Mouse (Mus musculus): Measurements from ENCODE around the gene Casp6.
A peak's percentile ranks its signal among the peaks of the same experiment; 100 is the strongest.

The Casp6 gene

GRCm38 (mm10) chr3:129901271-129901809 lies at the start of gene Casp6:
Casp6 (plus strand) TSS chr3:129901425.
- peak; percentile 85 to 86 for DNase-seq

- no peak for DNase-seq
These were observed 38.6 kb upstream of the Casp6 start for GRCm38 (mm10) chr3:129862592-129862991.

DNA sequence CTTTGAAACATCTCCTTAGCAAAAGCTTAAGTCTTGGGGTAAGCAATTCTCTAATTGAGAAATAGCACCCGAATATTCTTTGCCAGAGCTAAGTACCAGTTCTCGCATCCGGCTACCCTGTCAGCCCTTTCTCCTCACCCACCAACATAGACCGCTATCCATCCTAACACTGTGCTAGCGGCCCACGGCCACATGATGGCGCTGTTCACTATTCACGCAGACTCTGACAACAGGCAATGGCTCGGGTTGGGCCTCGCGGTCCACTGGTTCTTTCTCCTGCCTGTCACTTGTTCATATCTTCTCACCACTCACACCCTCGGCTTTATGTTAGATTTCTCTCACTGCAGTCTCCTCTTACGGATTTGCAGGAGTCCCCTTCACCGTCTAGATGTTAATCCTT lies 37.5 kb upstream of the Casp6 start:
- DNase-seq = no peak

DNA sequence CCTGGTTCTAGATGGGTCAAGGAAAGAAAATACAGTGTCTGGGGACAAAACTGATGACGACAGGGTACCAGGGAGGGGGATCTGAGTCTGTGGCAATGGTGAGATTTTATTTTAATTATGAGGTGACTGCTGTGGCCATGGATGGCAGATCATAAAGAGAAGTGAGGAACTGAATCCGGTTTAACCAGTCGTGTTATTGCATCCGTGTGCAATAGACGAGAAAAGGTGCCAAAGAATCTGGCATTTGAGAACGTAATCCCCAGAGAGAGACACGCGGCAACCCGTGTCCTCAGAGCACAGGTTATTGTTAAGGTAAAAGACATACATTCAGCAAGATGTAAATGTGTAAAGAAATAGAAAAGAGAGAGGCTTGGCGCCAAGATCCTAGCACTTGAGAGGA lies 23.9 kb upstream of the Casp6 start:
- no peak for DNase-seq

DNA sequence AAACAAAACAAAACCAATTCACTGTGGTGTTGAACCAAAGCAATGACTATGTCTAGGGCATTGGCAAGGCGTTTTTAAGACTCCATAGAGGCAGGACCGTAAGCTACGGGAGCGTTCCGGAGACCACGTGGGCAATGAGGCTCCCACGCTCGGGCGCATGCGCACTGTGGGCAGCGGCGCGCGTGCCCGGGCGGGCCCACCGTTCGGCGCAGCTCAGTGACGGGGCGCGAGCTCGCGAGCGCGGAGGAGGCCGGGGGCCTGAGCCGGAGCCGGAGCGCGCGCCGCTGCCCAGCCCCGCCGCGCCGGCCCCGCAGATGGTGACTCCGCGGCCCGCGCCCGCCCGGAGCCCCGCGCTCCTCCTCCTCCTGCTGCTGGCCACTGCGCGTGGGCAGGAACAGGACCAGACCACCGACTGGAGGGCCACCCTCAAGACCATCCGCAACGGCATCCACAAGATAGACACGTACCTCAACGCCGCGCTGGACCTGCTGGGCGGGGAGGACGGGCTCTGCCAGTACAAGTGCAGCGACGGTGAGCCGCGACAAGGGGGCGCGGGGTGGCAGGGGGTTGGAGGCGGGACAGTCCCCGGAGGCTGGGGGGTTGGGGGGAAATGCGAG lies 22.7 kb upstream of the Casp6 start, which contains the start of gene Pla2g12a:
Gene Pla2g12a (plus strand): TSS at position 202 of the 617 bp plus-strand sequence.
- DNase-seq = peak; percentile 76 to 78

DNA sequence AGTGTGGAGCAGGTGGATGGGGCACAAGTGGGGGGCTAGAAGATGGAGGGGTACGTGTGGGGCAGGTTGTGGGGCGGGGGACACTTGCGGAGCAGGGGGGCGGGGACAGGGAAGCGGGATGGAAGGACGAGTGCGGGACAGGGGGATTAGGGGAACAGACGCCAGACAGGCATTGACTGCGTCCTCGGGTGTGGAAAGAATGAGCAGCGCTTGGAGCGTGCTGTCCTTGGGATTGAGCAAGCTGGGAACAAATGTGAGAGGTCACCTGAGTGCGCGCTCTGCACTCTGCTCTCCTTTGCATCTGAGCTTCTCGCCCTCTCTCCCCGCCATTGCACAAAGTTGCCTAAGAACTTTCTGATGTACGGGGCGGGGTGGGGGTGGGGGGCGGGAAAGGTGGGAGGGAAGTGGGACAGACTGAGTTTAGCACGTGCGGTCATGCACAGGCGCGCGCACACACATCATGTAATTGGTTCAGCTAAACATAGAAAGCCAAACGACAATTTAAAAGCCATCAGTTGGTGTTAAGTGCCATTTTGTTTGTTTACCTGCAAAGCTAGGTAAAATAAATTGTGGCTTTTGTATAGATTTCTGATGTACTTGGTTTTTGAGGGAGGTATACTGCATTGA lies 22.0 kb upstream of the Casp6 start:
- DNase-seq = no peak

DNA sequence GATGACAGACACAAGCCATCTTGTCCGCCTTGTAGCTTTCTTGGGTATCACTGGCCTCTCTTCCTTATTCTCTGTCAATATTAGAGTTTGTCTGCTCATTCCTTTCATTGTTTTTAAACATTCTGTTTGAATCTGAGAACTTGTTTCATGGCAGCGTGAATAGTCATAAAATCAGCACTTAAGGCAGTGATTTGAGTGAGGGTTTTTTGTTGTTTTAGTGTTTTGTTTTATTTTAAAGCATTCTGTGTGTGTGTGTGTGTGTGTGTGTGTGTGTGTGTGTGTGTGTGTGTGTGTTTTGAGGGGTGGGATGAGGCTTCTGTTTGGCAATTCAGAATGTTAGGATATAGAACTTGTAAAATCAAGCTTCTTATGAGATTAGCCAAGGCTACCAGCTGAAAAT lies 21.3 kb upstream of the Casp6 start:
- no peak for DNase-seq

DNA sequence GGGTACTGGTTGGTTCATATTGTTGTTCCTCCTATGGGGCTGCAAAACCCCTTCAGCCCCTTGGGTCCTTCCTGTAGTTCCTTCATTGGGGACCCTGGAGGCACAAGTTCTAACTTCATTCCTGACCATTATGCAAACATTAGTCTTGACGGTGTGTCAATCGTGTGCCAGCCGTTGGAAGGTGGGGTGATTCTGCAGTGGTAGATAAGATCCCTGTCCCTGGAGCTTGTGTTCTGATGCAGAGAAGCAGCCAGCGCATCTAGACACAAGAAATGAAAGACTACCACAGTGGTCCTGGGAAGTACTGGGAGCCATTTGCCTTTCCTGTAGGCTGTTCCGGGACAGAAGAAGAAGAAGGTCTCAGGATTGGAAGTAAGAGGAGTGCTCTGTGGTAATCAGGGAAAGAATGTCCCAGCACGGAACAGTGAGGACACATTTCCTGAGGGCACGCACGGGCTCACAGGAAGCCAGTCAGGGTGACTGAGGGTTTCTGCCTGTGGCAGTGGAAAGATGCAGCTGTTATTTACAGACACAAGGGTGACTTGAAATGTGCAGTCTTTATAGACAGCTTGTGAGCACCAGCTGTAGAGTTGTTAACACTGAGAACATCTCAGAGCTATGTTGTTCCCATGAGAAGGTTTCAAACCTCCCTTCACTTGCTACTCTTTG lies 20.2 kb upstream of the Casp6 start:
- DNase-seq = peak; percentile 30 to 40

- no peak for DNase-seq
These were observed 15.6 kb upstream of the Casp6 start for GRCm38 (mm10) chr3:129885577-129885976.

GRCm38 (mm10) chr3:129886430-129886829 lies 14.8 kb upstream of the Casp6 start:
- no peak for DNase-seq

DNA sequence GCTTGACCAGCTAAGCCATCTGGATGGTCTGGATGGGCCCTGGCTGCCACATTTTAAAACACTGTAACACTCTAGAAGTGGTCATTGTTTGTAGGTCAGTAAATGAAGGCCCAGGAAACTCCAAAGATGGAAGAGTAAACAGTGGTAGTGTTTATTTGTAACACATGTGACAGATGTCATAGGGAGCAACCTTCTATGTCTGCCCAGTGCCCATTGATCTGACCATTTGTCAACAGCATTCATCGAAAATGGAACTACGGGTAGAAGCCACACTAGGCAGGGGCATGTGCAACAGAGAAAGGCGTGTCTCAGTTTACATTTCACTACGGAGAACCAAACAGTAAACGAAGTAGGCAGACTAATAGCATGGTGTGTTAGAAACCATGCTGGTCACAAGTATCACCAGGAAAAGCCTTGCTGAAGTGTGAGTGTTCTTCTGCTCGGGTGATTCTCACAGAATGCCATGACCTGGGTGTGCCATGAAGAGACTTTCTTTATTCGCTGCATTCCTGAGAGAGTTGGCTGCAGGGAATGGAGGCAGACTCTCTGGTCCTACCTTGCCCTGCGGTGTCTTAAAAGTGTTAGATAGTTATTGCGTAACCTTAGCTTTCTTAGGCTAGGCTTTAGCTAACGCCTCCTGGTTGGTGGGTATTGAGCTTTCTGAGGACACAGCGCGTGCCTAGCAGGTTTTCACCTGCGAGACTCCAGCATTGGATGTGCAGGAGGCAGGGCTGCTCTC lies 13.3 kb upstream of the Casp6 start:
- no peak for DNase-seq

DNA sequence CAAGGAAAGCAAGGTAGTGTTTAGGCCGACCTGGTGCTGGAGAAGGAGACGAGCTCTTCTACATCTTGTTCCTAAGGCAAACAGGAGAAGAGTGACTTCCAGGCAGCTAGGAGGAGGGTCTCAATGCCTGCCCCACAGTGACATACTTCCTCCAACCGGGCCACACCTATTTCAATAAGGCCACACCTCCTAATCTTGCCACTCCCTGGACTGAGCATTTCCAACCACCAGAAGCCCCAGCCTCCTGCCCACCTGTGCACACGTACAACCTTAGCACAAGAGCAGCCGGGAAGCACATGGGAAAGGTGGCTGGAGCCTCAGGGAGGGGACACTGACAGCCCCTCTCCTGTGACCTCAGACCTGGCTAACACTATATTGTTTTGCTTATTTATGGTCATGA lies 9.2 kb upstream of the Casp6 start:
- no peak for DNase-seq

GRCm38 (mm10) chr3:129893143-129893542 lies 8.1 kb upstream of the Casp6 start:
- DNase-seq = no peak

DNA sequence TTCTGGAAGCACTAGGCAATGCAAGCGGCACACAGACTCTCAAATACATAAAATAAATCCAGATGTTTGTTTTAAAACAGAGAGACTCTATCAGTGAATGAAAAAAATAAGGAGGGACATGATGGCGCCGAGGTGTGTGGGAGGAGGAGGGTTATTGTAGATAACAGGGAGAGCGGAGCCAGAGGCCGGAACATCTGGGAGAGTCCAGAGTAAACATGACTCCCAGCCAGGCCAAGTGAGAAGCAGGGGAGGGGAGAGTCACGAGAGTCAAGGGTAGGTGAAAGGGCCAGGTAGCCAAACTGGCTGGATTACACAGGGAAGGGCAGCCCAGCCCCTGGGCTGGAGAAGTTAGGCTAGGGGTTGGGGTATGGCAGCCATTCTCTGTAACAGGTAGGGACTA lies 4.6 kb upstream of the Casp6 start:
- no peak for DNase-seq

GRCm38 (mm10) chr3:129898886-129899285 lies 2.3 kb upstream of the Casp6 start:
- DNase-seq = no peak

GRCm38 (mm10) chr3:129903369-129903768 lies 2.1 kb downstream of the Casp6 start:
- no peak for DNase-seq

- DNase-seq = no peak
These were observed 2.6 kb downstream of the Casp6 start for GRCm38 (mm10) chr3:129903866-129904265.

DNA sequence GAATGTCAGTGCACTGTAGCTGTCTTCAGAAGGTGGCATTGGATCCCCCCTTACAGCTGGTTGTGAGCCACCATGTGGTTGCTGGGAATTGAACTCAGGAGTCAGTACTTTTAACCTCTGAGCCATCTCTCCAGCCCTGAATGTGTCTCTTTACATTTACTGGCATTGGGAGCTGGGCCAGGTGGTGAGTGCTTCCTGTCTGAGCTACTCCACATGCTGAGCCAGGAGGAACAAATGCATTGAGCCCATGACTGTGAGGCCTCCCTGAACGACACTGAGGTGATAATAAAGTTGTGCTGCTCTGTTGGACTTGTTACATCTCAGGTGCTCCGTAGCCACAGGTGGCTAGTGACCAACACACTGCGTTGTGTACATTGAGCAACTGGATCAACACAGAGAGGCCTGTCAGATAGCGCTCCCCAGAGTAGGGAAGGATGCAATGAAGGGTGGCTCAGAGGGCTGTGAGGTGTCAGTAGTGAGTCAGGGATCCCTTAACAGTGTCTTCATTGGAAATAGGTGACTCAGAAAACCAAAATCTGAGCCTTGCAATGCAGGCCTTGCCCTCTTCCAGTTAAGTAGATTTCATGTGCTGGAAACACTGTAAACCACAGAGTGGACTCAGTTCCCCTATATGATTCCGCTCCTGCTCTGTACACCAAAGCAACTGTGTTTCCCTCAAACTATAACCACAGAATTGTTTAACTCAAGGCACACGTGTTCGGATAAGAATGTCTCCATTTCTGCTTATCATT lies 3.3 kb downstream of the Casp6 start:
- DNase-seq = no peak

DNA sequence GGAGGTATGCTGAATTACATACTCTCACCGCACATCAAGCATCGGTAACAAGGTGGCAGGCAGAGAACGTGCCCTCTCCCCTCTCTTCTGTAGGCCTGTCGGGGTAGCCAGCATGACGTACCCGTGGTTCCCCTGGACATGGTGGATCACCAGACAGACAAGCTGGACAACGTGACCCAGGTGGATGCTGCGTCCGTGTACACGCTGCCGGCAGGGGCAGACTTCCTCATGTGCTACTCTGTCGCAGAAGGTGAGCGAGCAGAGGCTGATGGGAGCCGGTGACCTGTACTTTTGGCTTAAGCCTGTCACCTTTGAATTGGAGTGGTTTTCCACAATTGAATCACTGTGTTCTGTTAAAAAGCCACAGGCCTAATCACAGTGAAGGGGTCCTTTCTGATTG lies 10.8 kb downstream of the Casp6 start:
- no peak for DNase-seq

- DNase-seq = no peak
These were observed 12.0 kb downstream of the Casp6 start for GRCm38 (mm10) chr3:129913241-129913640.

DNA sequence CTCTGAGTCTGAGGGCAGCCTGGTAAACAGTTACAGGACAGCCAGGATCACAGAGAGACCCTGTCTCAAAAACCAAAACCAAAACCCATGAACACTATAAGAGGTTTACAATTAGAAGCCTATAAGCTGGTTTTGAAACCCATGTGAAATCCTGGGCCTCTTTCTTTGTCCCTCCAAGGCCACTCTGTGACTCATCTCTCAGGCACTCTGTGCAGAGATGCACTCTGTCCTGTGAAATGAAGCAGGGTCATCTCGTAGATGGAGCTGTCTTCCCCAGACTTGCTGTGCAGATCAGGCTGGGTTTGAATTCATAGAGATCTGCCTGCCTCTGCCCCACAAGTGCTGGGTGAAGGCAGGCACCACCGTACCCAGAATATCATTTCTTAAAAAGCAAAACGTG lies 16.2 kb downstream of the Casp6 start:
- no peak for DNase-seq

GRCm38 (mm10) chr3:129918434-129918833 lies 17.2 kb downstream of the Casp6 start:
- DNase-seq = peak; percentile 24 to 35

DNA sequence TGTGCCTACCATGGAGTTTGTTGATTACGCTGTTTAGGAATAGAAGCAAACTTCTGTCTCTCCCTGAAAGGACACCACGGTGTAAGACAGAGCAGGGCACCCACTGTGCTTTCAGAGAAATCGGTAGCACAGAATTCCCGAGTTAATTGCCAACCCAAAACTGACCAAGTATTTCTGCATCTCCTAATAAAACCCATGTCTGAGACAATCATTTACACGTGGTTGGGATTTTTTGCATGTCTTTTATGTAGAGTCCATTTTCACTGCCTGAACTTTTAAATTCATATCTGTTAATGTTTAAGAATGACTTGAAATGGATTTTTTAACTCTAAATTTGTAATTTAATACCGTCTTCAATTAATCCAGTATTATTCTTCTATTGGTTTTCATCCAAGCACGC lies 22.4 kb downstream of the Casp6 start:
- no peak for DNase-seq

Data from thymus, adult 18-20 months (tissue).